Mouse (Mus musculus): ENCODE measurements around the gene Rad51b. TPM values are rescaled to one million over a fixed set of nuclear protein-coding genes. Genes with fewer than 3 reads are reported as not detected.

Rad51b gene
- total RNA-seq, 2 experiments from 2014 or later: 0.36 TPM; not detected in 1

GRCm38 (mm10) chr12:79860248-79860555, 563.1 kb downstream of the Rad51b start:
- intact Hi-C loops (cut with DNase I): no loop called here
- no peak for TF ChIP-seq CTCF (IDR thresholded peaks at IDR 0.05)
- no peak overlapping the region for H3K4me3 ChIP-seq
- no peak for DNase-seq (ENCODE audit: extremely low spot score in 1 of 2, low spot score in 2 of 2)
- no peak overlapping the region for H3K27ac ChIP-seq

Other genes with a start within 250 kb of the Rad51b start
- 10 to 100 TPM in 1 of 2 experiments, 1 to 10 TPM in 1; 9.7 to 10.3 TPM for gene Pigh, start 207.6 kb upstream of the Rad51b start, total RNA-seq (2021)
- gene Arg2, start 166.5 kb upstream of the Rad51b start, total RNA-seq (2021): 1 to 10 TPM; 2.2 to 2.3 TPM
- gene Vti1b, start 124.6 kb upstream of the Rad51b start, total RNA-seq (2021): 100 to 1,000 TPM; 247 to 256 TPM
- 10 to 100 TPM; 19.3 to 20.9 TPM for gene Rdh11, start 105.0 kb upstream of the Rad51b start, total RNA-seq (2021)
- gene Rdh12, start 88.4 kb upstream of the Rad51b start, total RNA-seq (2021): 1 to 10 TPM; 1.8 to 2.1 TPM
- 10 to 100 TPM; 29.0 to 31.5 TPM for gene Zfyve26, start 978 bp upstream of the Rad51b start, total RNA-seq (2021)

Data from left cerebral cortex, adult 2 months (tissue).